Mouse (Mus musculus): ENCODE measurements around the gene Chd6.

Chd6 gene

DNA sequence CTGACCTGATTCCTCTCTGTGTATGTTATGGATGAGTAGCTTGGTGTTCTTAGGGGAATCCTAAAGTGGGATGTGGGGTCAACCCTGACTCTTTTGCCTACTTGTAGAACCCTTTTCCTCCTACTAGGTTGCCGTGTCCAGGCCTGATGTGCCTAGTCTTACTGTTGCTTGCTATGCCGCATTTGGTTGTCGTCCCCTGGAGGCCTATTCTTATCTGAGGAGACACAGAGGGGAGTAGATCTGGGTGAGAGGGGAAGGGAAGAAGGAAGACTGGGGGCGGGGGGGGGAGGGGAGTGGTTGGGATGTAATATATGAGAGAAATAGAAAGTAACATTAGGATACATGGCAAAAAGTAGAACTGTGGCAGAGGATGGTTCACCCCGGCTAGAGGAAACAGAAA, 33.3 kb downstream of the Chd6 start:
- no peak for DNase-seq (ENCODE audit: low read depth, low spot score)

DNA sequence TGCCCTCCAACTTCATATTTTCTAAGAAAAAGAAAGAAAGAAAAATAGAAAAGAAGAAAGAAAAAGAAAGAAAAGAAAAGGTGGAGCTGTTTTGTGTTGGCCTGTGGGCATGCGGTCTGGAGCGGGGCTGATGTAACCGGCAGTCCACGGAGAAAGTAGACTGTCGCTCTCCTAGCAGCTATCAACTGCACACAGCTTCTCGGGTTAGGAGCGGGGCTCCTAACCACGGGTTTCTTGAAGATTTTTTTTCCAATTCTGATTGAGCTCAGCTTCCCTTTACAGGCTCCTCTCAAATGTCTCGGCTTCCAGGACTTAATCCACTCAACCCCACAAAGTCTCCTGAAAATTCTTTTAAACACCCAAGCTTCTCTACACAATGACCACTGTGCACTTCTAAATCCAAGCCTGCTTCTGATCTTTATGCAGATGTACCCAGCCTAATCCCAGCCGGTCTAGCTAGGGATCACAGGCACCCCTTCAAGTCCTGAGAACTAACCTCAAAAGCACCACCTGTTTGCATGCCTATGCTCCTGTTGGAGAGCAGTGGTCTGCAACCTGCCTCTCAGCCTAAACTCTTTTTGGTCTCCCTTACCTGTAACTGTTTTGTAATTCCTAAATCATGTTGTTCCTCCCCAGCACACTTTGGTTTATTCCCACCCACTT, 42.6 kb downstream of the Chd6 start:
- no peak for DNase-seq (ENCODE audit: low read depth, low spot score)

DNA sequence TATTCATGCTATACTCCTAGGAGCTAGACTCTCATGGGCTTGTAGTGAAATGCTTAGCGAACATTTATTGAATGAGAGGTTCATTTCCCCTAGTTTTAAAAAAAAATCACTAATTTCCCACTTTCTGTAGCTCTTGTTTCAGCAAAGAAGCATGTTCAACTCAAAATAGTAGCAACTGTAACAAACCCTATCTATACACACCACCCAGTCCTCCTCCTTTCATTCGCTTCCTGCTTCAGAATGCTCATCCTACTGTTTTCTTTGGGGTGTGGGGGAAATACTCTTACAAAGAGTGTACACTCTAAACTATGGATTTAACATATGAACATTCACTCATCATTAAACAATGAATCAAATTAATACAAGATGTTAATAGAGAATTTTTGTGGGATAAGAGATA, 43.3 kb downstream of the Chd6 start:
- no peak for DNase-seq (ENCODE audit: low read depth, low spot score)

DNA sequence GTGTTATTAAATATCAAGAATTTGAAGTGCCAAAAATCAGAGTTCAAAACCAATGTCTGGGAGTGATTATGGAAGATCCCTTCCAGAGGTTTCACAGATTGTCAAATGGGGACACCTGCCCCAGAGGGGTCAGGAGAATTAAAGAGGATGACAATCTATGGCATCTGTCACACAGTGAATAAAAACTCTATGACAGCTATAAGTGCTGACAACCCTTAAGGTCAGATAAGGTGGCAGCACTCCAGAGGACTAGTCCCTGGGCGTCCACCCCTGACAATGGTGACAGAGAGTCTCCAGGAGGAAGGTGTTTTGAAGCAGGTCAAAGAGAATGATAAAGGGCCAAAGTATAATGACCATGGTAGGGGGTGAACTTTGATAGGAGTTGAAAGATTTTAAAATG, 44.0 kb downstream of the Chd6 start:
- DNase-seq (ENCODE audit: low read depth, low spot score): no peak

DNA sequence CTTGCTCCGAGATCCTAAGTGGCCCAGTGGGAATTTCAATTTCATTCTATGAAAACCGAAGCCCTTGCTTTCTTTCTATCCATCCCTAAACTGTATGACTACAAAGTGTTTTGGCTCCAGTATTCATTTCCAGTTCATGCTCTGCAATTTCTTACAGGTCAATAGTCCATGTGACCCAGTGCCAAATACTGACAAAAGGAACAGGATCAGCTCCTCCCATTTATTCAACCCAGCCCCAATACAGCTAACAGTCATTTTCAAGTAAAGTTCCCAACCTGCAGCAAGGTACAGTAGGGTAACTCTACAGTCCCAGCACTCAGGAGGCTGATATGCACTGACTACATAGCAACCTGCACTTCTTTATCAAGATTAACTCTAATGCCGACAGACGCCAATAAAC, 50.0 kb downstream of the Chd6 start:
- no peak for DNase-seq (ENCODE audit: low read depth, low spot score)

DNA sequence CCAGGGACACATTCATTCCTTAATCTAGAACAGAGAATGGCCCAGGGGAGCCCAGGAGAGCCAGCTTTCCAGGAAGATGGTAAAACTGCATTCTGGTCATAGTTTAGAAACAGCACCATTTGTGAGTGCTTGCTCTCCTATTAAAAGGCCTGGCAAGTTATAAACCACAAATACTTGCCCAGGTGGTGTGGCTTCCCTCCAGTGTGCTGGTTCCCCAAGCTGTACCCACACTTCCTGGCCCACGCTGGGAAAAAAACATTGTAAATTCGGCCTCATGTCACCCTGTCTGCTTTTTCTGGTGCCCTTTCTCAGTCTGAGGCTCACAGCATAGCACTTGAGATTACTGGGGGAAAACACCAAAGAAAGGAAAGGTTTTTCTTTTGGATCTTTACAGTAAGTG, 55.1 kb downstream of the Chd6 start:
- no peak for DNase-seq (ENCODE audit: low read depth, low spot score)

DNA sequence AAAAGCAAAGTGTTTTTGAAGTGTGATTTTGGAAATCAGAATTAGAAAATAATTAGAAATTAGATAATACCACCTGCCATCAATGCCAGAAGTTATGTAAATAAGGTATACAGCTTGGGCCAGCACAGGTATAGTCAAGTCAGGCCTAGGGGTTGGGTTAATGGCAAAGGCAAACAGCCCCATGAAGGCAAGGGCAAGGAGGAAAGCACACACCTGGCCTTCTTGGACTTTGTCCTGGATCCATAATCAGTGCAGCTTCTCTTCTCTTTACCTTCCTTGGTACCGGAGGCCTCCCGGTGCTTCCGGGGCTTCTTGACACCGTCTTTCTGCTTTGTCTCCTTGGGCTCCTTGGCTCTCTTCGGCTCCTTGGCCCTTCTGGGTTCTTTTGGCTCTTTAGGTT, 56.7 kb downstream of the Chd6 start:
- no peak for DNase-seq (ENCODE audit: low read depth, low spot score)

DNA sequence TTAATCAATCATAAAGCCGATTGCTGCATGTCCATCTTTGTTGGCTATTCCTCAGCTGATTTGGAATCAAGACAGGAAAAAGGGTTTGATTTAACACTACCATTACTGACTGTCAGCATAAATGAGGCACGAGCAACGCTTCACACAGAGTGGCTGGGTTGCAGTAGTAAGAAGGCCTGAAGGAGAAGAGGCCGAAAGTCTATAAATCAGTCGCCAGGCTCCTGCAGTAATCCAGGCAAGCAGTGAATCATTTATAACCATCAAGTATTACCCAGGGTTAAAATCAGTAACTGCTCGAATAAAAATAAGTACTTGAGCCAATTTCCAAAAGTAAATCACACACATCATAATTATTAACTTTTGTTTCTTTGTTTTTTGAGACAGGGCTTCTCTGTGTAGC, 59.4 kb downstream of the Chd6 start:
- no peak for DNase-seq (ENCODE audit: low read depth, low spot score)

DNA sequence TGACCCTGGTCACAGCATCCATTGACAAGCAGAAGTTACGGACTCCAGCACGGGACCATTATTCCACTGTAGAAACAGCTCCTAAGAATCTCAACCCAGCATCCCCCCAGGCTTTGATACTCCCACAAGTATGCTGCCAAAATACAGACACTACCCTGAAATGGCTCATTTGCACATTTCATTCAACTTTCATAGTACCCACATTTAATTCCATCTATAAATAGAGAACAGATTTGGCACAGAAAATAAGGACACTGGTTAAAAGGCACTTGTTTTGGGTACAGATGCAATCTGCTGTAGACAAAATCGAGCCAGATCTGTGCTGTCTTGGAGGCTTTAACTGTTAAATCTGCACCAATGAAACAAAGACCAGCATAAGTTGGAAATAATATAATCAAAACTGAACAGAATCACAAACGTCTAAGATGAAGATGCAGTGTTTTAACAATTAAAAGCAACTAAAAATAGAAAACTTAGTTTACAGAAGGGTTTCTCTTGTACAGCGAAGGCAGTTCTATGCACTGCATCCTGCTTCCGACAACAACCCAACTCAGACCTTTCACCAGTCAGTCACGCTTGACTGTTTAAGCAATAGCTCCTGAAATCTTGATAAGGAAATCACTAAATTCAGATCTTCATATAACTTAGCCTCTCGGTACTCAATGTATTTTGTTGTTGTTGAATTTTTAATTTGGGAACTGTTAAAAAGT, 64.2 kb downstream of the Chd6 start:
- no peak for DNase-seq (ENCODE audit: low read depth, low spot score)

DNA sequence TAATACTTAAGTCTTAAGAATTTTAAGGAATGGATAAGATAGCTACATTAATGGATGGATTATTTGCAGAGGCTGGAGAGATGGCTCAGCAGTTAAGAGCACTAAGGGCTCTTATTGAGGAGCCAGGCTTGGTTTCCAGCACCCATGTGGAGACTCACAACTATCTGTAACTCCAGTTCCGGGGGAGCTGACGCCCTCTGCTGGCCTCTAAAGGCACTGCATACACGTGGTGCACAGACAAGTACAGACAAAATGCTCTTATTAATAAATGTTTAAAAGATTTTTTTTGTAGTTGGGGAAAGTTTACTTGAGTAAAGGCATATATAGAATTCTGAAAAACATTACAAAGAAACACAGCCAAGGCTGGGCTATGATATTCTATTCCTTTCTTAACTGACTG, 66.0 kb downstream of the Chd6 start:
- no peak for DNase-seq (ENCODE audit: low read depth, low spot score)

DNA sequence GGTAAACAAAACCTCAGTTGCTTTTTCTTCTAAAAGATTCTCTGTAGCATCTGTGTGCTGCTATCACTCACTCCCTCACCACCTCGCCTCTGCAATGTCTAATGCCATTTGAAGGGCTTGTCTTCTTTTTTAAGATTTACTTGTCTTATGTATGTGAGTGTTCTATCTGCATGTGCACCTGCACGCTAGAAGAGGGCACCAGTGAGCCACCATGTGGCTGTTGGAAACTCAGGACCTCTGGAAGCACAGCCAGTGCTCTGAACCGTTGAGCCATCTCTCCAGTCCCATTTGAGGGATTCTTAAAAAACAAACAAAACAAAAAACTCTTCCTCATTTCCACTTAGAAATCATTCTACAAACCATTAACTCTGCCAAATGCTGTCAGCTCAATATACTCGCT, 68.1 kb downstream of the Chd6 start:
- no peak for DNase-seq (ENCODE audit: low read depth, low spot score)

DNA sequence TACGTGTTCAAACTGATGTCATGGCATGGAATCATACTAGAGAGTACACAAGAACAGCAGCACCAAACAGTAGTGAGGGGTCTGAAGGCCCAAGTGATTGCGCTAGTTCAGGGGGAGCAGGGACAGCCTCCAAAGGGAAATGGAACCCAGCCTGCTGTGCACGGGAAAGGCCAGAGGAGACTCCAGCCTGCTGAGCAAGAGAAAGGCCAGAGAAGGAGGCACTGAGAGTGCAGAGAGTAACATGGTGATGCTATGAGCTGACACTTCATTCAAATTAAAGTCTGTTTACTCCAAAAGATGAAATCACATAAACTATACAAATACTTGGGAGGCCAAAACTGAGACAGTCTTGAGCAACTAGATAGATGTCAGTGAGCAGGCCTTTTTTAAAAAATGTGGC, 71.1 kb downstream of the Chd6 start:
- no peak for DNase-seq (ENCODE audit: low read depth, low spot score)

DNA sequence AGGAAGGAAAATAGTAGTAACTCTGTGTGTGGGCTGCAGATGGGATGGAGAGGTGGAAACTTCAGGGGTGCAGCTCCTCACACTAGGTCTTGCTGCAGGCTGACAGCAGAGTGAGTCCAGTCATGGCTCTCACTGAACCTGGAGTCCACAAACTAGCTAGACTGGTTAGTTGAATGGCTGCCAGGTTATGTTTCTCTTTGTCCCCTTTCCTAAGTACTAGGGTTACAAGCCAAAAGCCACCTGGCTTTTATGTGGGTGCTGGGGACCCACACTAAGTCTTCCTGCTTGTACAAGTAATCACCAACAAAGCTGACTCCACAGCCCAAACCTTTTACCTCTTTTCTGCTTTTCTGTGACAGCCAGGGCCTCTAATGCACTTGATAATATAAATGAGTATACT, 75.7 kb downstream of the Chd6 start:
- DNase-seq (ENCODE audit: low read depth, low spot score): no peak

DNA sequence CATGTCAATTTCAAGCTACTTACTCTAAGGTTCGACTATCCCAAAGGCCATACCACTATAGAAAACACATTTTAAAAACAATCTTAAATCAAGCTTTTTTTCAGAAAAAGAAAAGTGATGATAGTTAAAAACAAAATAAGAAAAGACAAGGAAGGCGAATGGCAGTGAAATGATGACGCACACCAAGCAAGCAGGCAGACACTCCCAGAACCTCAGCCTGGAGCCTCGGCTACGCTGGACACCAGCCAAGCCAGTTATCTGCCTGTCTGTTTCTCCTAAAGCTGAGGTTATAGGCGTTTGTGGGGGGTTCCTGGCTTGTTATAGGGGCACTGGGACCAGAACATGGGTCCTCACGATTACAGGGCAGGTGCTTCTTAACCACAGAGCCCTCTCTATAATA, 76.5 kb downstream of the Chd6 start:
- DNase-seq (ENCODE audit: low read depth, low spot score): no peak

DNA sequence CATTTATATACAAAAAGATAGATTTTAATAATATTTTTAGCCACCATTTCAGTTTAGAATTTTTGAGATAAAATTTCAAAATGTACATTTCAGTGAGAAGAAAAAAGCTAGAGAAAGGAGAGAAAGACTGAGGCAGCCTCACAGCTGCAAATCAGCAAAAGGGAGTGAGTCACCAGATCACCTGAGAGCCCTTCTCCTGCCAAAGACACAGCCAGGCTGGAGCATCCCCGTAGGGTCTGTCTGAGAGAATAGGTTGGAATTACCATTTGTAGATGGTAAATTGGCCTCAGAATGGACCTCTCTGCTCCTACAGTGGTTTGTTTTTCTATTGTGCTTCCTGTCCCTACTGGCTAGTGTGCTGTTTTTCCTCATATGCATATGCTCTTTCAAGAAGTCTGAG, 84.3 kb downstream of the Chd6 start:
- no peak for DNase-seq (ENCODE audit: low read depth, low spot score)

DNA sequence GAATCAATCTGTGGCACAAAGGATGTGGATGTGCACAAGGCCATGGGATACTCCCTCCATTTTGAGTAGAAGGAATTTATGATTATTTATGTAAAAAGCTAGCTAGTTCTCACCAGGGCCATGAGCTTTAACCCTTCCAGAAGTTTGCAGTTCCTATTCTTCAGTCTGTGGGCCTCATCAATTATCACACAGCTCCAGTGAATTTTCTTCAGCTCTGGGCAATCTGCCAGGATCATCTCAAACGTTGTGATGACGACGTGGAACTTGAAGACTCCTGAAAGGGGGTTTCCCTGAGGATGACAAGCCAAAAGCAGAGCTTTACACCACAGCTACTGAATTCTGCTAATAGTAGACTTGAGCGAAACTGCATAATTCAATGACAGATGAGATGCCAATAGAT, 91.0 kb downstream of the Chd6 start:
- DNase-seq (ENCODE audit: low read depth, low spot score): peak; percentile 24

DNA sequence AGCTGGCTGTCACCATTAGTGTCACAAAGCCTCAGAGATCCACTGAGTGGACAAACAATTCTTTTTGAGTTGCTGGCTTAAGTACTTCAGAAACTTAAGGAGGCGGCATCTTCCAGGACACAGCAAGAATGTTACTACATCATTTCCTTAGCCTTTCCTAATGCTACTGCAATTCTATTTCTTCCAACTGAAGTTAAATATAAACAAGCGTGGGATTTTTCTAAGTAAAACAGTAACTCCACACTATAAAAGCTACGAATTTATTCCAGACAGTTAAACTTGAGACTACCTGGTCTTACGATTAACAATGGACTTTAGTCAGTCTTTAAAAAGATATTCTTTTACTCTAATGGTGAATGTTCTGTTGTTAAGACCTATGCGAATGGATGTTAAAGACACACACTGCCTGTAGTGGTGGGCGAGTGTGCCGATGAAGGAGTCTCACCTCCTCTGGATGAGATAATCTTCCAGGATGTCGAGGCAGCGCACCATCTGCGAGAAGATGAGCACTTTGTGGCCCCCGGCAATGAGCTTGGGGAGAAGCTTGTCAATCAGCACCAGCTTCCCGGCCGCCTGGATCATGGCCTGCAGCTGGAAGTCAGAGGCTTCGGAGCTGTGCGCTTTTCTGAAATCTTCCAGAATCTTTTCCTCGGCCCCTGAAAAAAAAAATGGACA, 96.2 kb downstream of the Chd6 start:
- no peak for DNase-seq (ENCODE audit: low read depth, low spot score)

DNA sequence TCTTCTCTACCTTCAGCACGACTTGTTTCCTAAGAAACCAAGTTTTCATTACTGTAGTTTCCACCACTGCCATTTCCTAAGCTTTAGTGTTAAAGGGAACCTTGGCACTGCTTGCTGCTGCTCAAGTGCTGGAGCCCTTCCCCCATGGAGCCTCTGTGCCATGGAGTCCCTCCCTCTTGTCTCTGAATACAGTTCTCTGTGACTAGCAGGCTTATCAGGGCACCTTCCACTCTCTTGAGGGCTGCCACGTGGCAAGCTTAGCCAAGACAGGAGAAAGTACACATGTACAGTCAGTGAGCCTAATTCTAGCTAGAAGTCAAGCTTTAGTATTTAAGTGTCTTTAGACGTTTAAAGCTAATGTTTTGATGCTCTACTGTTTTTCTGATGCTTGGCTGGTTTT, 104.5 kb downstream of the Chd6 start:
- DNase-seq (ENCODE audit: low read depth, low spot score): no peak

DNA sequence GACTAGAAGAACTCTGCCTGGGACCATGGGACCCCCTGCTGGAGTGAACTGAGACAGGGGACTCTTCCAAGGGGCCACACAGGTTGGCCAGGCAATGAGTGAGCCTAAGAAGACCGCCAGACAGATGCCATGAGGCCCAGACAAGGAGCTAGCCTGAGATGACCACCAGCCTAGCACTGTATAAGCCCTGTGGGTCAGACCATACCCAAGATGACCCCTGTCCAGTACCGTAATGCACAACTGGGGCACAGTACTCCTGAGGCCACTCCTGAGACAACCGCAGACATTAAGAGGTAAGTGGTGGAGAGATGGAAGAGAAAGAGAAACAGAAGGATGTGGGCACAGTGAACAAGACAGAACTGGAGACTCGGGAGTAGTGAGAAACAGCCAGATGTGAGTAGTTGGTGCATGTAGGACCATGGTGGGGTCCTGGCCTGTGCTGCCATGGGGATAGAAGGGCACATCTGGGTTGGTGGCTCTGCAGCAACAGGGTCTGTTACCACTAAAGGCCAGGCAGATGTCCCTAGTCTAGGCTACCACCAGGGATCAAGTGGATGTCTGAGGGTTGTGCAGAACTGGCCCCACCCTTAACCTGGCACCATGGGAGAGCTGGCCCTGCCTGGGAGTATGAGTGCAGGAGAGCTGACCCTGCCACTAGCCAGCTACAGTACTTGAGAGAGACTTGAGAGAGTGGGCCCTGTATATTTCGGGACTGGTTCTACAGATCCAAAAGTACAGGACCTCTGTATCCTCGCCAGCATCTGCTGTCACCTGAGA, 111.7 kb downstream of the Chd6 start:
- no peak for DNase-seq (ENCODE audit: low read depth, low spot score)

DNA sequence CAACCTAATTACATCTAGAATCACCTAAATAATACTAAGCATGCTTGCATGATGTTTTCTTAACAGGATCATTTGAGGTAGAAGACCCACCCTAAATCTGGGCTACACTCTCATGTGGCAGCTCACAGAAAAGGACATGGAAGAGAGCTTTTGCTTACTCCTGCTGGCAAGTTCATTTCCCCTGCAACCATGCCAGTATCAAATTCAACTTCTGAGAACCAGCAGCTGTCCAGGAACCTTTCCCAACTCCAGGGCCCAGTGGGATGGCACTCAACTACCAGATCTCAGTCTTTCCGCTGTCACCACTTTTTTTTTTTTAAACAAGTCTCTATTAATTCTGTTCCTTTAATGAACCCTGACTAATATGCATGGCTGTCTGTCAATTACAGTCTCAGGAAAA, 114.7 kb downstream of the Chd6 start:
- DNase-seq (ENCODE audit: low read depth, low spot score): no peak

DNA sequence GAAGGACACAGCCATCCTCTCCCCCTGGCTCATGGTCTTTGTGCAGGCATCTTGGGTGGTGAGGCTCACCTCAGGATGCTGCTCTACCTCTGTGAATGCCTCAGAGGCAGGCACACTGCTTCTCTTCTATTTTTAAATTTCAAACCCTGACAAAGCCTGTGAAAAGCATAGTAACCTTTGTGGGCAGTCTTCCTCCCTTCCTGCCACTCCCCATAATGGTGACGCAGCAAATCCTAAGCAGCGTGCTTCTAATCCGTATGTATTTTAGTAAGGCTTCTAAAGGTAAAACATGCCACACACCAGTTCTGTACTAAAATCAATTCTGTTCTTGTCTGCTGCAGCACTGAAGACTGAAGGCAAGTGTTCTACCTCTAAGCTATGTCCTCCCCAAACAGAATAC, 116.4 kb downstream of the Chd6 start:
- DNase-seq (ENCODE audit: low read depth, low spot score): no peak

DNA sequence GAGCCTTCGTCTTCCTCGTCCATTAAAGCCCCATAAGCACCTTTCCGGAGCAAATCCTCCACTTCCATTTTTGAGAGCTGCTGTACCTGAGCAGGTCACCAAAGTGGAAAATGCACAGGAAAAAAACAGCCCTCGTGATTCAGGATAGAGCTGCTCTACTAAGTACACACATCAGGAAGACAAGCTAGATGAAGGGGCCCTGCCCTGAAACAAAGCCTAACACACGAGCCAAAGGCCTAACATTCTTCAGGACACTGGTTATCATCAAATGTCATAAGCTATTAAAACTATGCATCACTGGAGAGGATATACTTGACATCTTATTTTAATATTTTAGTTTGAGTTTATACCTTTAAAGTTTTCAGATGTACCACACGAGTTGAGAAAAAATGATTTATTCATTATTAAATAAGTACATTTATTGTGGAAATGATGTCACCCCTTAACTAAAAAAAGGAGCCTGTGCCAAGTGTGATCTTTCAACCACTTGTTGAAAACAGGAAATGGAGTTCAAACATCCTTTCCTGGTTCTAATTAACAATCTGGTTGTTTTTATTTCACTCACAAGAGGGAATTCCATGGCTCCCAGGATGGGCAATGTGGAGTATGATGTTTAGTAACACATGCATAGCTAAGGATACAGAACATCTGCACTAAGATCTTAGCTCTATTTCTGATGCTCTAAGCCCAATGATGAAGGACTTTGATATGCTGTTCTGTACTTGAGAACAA, 118.4 kb downstream of the Chd6 start:
- no peak for DNase-seq (ENCODE audit: low read depth, low spot score)

Measured in mesoderm, embryonic 11.5 days (tissue).